In genomic region chr10:12711332-12711831, GRCm38 (mm10) we compare ENCODE assay signal across 28 mouse cellular contexts.
DNase-seq lines count a peak whose midpoint lies in the region; ATAC-seq lines count a peak whose summit lies in the region.
"Had no signal": no experiment of that assay in that cellular context is flagged by ENCODE, and none has a peak within 500 bp of the region (broad histone marks: within the 10 kb centered on the region; RNA-seq: fewer than 3 reads in every experiment).

No protein-coding gene starts in this region.

- ATAC-seq in hindbrain, embryonic 11.5 days (ENCODE audit: low FRiP score): peak; percentile 51; the same call in 1 of the 2 replicates
- ATAC-seq in hindbrain, embryonic 13.5 days (ENCODE audit: low FRiP score): no peak
- peak; percentile 52; the same call in 1 of the 2 replicates for ATAC-seq in neural tube, embryonic 12.5 days (ENCODE audit: low FRiP score, low read depth)
- ATAC-seq: forebrain, embryonic 15.5 days; intestine, embryonic 15.5 days; Patski had no signal

- H3K36me3 ChIP-seq in hindbrain, embryonic 11.5 days (ENCODE audit: control insufficient read depth, insufficient read depth, low read length): no peaks in the 10 kb centered on the region
- H3K36me3 ChIP-seq in hindbrain, embryonic 13.5 days: no peaks in the 10 kb centered on the region
- no peaks in the 10 kb centered on the region for H3K36me3 ChIP-seq in neural tube, embryonic 12.5 days
- H3K36me3 ChIP-seq: forebrain, embryonic 12.5 days; forebrain, embryonic 15.5 days; hindbrain, embryonic 15.5 days; intestine, embryonic 15.5 days had no signal

- H3K27ac ChIP-seq in hindbrain, embryonic 11.5 days (ENCODE audit: low read depth, low read length): no peak overlapping the region
- H3K27ac ChIP-seq in hindbrain, embryonic 13.5 days: no peak overlapping the region
- no peak overlapping the region for H3K27ac ChIP-seq in neural tube, embryonic 12.5 days
- H3K27ac ChIP-seq: embryonic facial prominence, embryonic 10.5 days; embryonic facial prominence, embryonic 13.5 days; forebrain, embryonic 12.5 days; forebrain, embryonic 15.5 days; heart, embryonic 13.5 days; hindbrain, embryonic 15.5 days; intestine, embryonic 15.5 days had no signal

- H3K9ac ChIP-seq in hindbrain, embryonic 11.5 days (ENCODE audit: low read depth, low read length): no peak overlapping the region
- no peak overlapping the region for H3K9ac ChIP-seq in hindbrain, embryonic 13.5 days
- no peak overlapping the region for H3K9ac ChIP-seq in neural tube, embryonic 12.5 days
- H3K9ac ChIP-seq: embryonic facial prominence, embryonic 13.5 days; forebrain, embryonic 12.5 days; forebrain, embryonic 15.5 days; heart, embryonic 13.5 days; hindbrain, embryonic 15.5 days; intestine, embryonic 15.5 days had no signal

- no peaks in the 10 kb centered on the region for H3K4me1 ChIP-seq in hindbrain, embryonic 11.5 days (replicated peaks; ENCODE audit: control insufficient read depth, insufficient read depth, low read length)
- H3K4me1 ChIP-seq in hindbrain, embryonic 13.5 days (replicated peaks): no peaks in the 10 kb centered on the region
- H3K4me1 ChIP-seq in neural tube, embryonic 12.5 days: peaks cover 9% of the 10 kb centered on the region; the same call in 1 of the 2 replicates
- H3K4me1 ChIP-seq: embryonic facial prominence, embryonic 13.5 days; forebrain, embryonic 12.5 days; forebrain, embryonic 15.5 days; heart, embryonic 13.5 days; hindbrain, embryonic 15.5 days; intestine, embryonic 15.5 days had no signal

- peak; percentile 12 for DNase-seq in embryo, embryonic 11 days
- DNase-seq in embryo, embryonic 9.5 days (ENCODE audit: extremely low spot score): no peak
- no peak for DNase-seq in hindbrain, embryonic 11.5 days (ENCODE audit: low spot score)
- no peak for DNase-seq in neural tube, embryonic 10.5 days (ENCODE audit: extremely low spot score, low spot score)
- no peak for DNase-seq in gastrocnemius, postnatal 4 days (ENCODE audit: low spot score in 2 of 2)
- DNase-seq: adrenal gland, postnatal 10 days; adrenal gland, postnatal 36 days; B cell, adult 2 months; cerebellum, adult 11 months; cerebellum, adult 2 months; cerebellum, adult 9-11 months; cerebellum, postnatal 25 days; gastrocnemius, postnatal 25 days; heart, postnatal 14 days; kidney, adult 11 months had no signal

- no peak overlapping the region for H3K4me3 ChIP-seq in hindbrain, embryonic 11.5 days (ENCODE audit: low read depth, low read length)
- no peak overlapping the region for H3K4me3 ChIP-seq in hindbrain, embryonic 13.5 days
- H3K4me3 ChIP-seq in neural tube, embryonic 12.5 days: no peak overlapping the region
- H3K4me3 ChIP-seq: embryonic facial prominence, embryonic 10.5 days; embryonic facial prominence, embryonic 13.5 days; erythroblast, embryonic 14.5 days; forebrain, embryonic 12.5 days; forebrain, embryonic 15.5 days; heart, embryonic 13.5 days; hindbrain, embryonic 15.5 days; intestine, embryonic 15.5 days had no signal

- no peaks in the 10 kb centered on the region for H3K9me3 ChIP-seq in hindbrain, embryonic 11.5 days (ENCODE audit: control insufficient read depth, low read length)
- H3K9me3 ChIP-seq in hindbrain, embryonic 13.5 days: no peaks in the 10 kb centered on the region
- H3K9me3 ChIP-seq in neural tube, embryonic 12.5 days: no peaks in the 10 kb centered on the region
- H3K9me3 ChIP-seq: embryonic facial prominence, embryonic 10.5 days; embryonic facial prominence, embryonic 13.5 days; forebrain, embryonic 12.5 days; forebrain, embryonic 15.5 days; G1E; heart, embryonic 13.5 days; hindbrain, embryonic 15.5 days; intestine, embryonic 15.5 days had no signal

- H3K27me3 ChIP-seq in hindbrain, embryonic 11.5 days (ENCODE audit: control insufficient read depth, insufficient read depth, low read length): no peaks in the 10 kb centered on the region
- no peaks in the 10 kb centered on the region for H3K27me3 ChIP-seq in hindbrain, embryonic 13.5 days
- H3K27me3 ChIP-seq in neural tube, embryonic 12.5 days (replicated peaks): no peaks in the 10 kb centered on the region
- H3K27me3 ChIP-seq: CH12.LX; embryonic facial prominence, embryonic 13.5 days; forebrain, embryonic 12.5 days; forebrain, embryonic 15.5 days; heart, embryonic 13.5 days; hindbrain, embryonic 15.5 days; intestine, embryonic 15.5 days; Patski had no signal

- 57% methylated on average over 11 of the region's 11 CpGs for WGBS in hindbrain, embryonic 11.5 days
- 41% methylated on average over 11 of the region's 11 CpGs for WGBS in hindbrain, embryonic 13.5 days
- WGBS in neural tube, embryonic 12.5 days: 27% methylated on average over 11 of the region's 11 CpGs

- no peak overlapping the region for H3K4me2 ChIP-seq in hindbrain, embryonic 11.5 days (replicated peaks; ENCODE audit: low read depth, low read length)
- no peak overlapping the region for H3K4me2 ChIP-seq in hindbrain, embryonic 13.5 days
- no peak overlapping the region for H3K4me2 ChIP-seq in neural tube, embryonic 12.5 days (replicated peaks)
- H3K4me2 ChIP-seq: embryonic facial prominence, embryonic 13.5 days; forebrain, embryonic 12.5 days; forebrain, embryonic 15.5 days; heart, embryonic 13.5 days; hindbrain, embryonic 15.5 days; intestine, embryonic 15.5 days had no signal
